Mouse (Mus musculus) heart, embryonic 11.5 days (tissue): ENCODE results near the gene Fam168b. TPM values are rescaled to one million over a fixed set of nuclear protein-coding genes. Genes with fewer than 3 reads are reported as not detected.
A peak's percentile ranks its signal among the peaks of the same experiment; 100 is the strongest.

Source experiments
- ATAC-seq: fragments of 200-750 bp; cut with Nextera tagmentation; replicated peaks from 2 replicates; pipeline ENCODE4 v1.8.0; 2017; ENCODE audit warnings: moderate library complexity; ENCODE audit not compliant: insufficient number of reproducible peaks, low FRiP score, low TSS enrichment
- H3K27ac ChIP-seq: fragments of 300-500 bp; sonication (generic); 2 replicates; pipeline ENCODE4 v1.5.1; 2014; ENCODE audit warnings: mild to moderate bottlenecking, low read depth, low read length
- H3K27me3 ChIP-seq: fragments of 300-500 bp; sonication (generic); 2 replicates; pipeline ENCODE4 v1.6.1; 2014; ENCODE audit warnings: mild to moderate bottlenecking, low read length, mixed read lengths; ENCODE audit not compliant: control insufficient read depth, insufficient read depth
- H3K36me3 ChIP-seq: fragments of 300-500 bp; sonication (generic); 2 replicates; pipeline ENCODE4 v1.6.1; 2014; ENCODE audit warnings: mild to moderate bottlenecking, low read length, moderate library complexity, mixed read lengths; ENCODE audit not compliant: control insufficient read depth, insufficient read depth
- H3K4me1 ChIP-seq: fragments of 300-500 bp; sonication (generic); 2 replicates; pipeline ENCODE4 v1.6.1; 2014; ENCODE audit warnings: low read length; ENCODE audit not compliant: control insufficient read depth, insufficient read depth
- H3K4me2 ChIP-seq: fragments of 300-500 bp; sonication (generic); 2 replicates; pipeline ENCODE4 v1.6.1; 2014; ENCODE audit warnings: mild to moderate bottlenecking, moderate library complexity
- H3K4me3 ChIP-seq: fragments of 300-500 bp; sonication (generic); 2 replicates; pipeline ENCODE4 v1.5.1; 2014; ENCODE audit warnings: low read depth, low read length
- H3K9ac ChIP-seq: fragments of 300-500 bp; sonication (generic); 2 replicates; pipeline ENCODE4 v1.6.1; 2014; ENCODE audit warnings: mild to moderate bottlenecking, low read depth, low read length, moderate library complexity
- H3K9me3 ChIP-seq: fragments of 300-500 bp; sonication (generic); replicated peaks from 2 replicates; pipeline ENCODE4 v1.6.1; 2016; ENCODE audit warnings: low read length; ENCODE audit not compliant: control insufficient read depth
- WGBS: fragments of 180-500 bp; shearing (Covaris S2); extraction: QIAGEN DNeasy Blood & Tissue Kit; methylation state at CpG from one replicate; pipeline ENCODE4 v1.1.7; 2014; ENCODE audit not compliant: insufficient replicate concordance; 5-methylcytosine and 5-hydroxymethylcytosine counted together
- polyA plus RNA-seq: library from polyadenylated mRNA; unstranded; fragments of >200 nt; fragmentation: Nextera tagmentation; extraction: Ambion mirVana; gene quantifications from 2 replicates; pipeline ENCODE4 v1.2.1, GENCODE M21; 2014

The Fam168b gene
- 33.0 and 53.4 TPM in 2 replicates for polyA plus RNA-seq

DNA sequence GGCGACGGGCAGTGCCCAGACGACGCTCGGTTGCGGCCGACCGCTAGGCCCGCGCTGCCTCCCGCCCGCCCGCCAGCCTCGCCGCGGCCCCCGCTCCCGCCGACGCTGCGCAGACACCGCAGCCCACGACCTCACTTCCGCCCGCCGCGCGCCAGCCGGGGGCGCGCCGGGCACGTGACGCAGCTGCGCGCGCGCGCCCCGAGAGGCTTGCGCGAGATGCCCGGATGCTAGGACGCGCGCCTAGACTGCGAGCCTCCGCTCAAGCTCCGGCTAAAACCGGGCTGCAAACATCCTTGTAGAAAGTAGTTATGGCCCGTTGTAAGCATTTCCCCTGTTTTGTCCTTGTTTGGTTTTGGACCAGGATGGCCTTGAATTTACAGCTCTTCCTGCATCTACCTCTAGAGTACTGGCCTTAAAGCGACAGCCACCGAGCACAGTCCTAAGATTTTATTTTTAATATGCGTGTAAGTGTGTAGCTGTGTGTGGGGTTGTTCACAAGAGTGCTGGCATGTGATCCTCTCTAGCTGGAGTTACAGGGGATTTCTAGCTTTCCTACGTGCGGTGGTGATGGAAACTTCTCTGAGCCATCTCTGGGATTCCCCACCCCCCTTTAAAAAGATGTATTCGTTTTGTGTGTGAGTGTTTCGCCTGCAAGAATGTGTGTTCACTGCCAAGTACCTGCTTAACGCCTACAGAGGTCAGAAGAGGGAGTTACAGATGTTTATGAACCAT is at the start of gene Fam168b:
Gene Fam168b, minus strand, starts transcription at position 179 of the 732 bp plus-strand sequence.
- Histone ChIP-seq H3K9ac (peak within 1 kb of the TSS; percentile 96), H3K27me3 (no peaks in the 10 kb centered on the region), H3K9me3 (no peaks in the 10 kb centered on the region), H3K4me2 (peak within 1 kb of the TSS; percentile 79), H3K4me1 (peaks cover 29% of the 10 kb centered on the region), H3K27ac (peak within 1 kb of the TSS; percentile 97), H3K36me3 (no peaks in the 10 kb centered on the region; the same call in 1 of the 2 replicates), H3K4me3 (peak within 1 kb of the TSS; percentile 78)
- peak; percentile 83 for ATAC-seq
- 2% methylated on average over 50 of the region's 59 CpGs for WGBS

DNA sequence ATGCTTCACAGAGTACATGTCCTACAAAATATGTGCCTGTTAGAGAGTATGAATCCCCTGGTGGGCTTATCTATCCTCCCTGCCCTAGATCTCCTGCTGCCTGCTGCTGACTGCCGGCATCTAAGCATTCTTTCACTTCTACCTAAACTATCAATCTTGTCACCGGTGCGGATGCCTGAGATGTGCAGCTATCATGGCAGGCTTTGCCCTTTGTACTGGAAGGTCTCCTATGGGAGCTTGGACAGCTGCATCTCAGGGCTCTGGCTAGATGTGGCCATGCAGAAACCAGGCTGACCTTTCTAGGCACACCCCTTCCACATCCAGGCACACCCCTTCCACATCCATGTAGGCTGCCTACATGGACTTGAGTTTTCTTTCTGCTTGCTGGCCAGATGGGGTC is 49.6 kb upstream of the Fam168b start:
- Histone ChIP-seq H3K4me1 (peaks cover 5% of the 10 kb centered on the region; the same call in 1 of the 2 replicates), H3K9me3 (no peaks in the 10 kb centered on the region), H3K4me2 (no peak overlapping the region), H3K36me3 (no peaks in the 10 kb centered on the region), H3K27me3 (no peaks in the 10 kb centered on the region), H3K9ac (no peak overlapping the region), H3K4me3 (no peak overlapping the region), H3K27ac (no peak overlapping the region)
- WGBS: 31% methylated on average over 3 of the region's 3 CpGs
- no peak for ATAC-seq

DNA sequence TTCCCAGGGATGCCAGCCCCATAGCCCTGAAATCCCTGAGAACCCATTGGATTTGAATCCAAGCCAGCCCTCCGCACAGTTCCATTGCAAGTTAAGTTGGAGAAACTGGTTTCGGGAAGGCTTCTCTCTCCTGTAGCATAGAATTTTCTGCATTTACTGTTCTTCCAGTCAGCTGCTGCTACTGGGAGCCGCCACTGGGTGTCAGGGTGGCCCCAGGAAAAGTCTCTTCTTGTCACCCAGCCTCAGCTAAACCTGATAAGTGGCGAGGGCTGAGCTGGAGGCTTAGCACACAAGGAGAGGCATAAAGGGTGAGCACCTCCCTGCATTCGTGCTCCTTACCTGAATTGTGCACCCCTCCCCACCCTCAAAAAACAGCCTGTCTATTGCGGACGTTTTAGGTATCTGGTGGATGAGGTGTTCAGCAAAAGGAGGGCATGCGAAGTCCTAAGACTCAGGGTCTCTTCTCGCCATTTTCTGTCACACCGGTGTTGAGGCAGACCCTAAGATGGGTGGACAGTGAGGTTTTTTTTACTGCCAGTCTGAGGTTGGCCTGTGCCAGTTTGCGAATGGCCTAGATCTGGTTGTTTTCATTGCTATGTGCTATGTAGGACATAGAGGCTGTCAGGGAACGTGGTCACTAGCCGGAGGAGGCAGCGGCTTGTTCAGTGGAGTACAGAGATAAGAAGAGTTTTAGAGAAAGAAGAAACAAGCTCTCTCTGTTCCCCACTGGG is 48.9 kb upstream of the Fam168b start:
- Histone ChIP-seq H3K9me3 (no peaks in the 10 kb centered on the region), H3K27me3 (no peaks in the 10 kb centered on the region), H3K36me3 (no peaks in the 10 kb centered on the region), H3K4me3 (no peak overlapping the region), H3K4me2 (no peak overlapping the region), H3K4me1 (peaks cover 5% of the 10 kb centered on the region; the same call in 1 of the 2 replicates), H3K27ac (no peak overlapping the region), H3K9ac (no peak overlapping the region)
- ATAC-seq: 0 out of 2 replicates have a peak, but pooled peaks have one; percentile 35
- 39% methylated on average over 14 of the region's 14 CpGs for WGBS

DNA sequence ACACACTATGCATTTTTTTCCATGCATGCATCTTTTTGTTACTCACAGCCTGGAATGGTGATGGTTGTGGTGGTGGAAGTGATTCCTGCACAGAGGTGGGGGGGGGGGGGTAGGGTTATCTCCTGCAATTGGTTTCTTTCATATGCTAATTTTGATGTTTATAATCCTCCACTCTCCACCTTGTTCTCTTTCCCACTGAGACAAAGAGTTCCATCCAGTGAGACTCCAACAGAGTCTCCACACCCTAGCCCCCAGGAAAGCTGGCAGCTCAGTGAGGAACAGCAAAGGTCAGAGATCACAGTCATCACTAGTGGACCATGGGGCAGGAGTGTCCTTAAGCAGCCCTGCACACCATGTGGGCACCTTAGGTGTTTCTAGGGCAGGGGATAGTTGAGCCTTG is 40.9 kb upstream of the Fam168b start:
- ATAC-seq: no peak
- Histone ChIP-seq H3K4me2 (no peak overlapping the region), H3K4me1 (peaks cover 7% of the 10 kb centered on the region; the same call in 1 of the 2 replicates), H3K9ac (no peak overlapping the region), H3K27ac (no peak overlapping the region), H3K9me3 (0 out of 2 replicates have a peak, but pooled peaks cover 2% of the 10 kb centered on the region), H3K4me3 (no peak overlapping the region), H3K27me3 (no peaks in the 10 kb centered on the region), H3K36me3 (no peaks in the 10 kb centered on the region)

DNA sequence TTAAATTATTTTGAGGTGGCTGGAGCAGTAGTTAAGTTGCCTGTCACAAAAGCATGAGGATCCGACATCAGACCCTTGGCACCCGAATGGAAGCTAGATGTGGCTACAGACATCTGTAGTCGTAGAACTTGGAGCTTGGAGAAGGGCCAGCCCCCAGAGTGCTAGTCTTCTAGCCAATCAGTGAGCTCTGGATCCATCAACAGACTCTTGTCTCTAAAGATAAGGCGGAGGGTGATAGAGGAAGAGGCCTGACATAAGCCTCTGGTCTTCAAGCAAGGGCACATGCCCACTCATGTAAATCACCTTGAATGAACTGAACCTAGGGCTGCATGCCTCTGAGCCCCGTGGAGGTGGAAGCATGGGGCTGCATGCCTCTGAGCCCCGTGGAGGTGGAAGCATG is 36.7 kb upstream of the Fam168b start:
- H3K4me1 ChIP-seq: peaks cover 8% of the 10 kb centered on the region; the same call in 1 of the 2 replicates
- no peak overlapping the region for H3K9ac ChIP-seq
- no peaks in the 10 kb centered on the region for H3K36me3 ChIP-seq
- ATAC-seq: no peak
- H3K4me2 ChIP-seq: no peak overlapping the region
- H3K27me3 ChIP-seq: no peaks in the 10 kb centered on the region
- H3K27ac ChIP-seq: no peak overlapping the region
- H3K4me3 ChIP-seq: no peak overlapping the region
- WGBS: 25% methylated on average over 6 of the region's 6 CpGs
- H3K9me3 ChIP-seq: 0 out of 2 replicates have a peak, but pooled peaks cover 2% of the 10 kb centered on the region

DNA sequence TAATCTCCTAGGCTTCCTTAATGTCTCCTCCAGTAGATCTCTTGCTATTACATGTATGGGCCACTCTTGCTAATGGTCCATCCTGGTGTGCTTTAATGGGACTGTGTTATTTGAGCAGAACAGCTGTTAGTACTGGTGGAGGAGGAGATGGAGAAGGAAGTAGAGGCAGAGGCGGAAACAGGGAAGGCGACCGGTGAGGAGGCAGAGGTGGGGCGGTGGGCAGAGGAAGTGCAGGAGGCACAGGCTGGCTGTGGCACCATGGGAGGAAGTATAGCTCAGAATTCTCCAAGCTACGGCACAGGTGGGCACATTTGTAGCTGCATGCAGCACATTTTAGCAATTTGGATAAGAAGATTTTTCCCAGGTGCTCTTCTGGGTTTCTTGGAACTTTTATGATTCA is 30.7 kb upstream of the Fam168b start:
- Histone ChIP-seq H3K9me3 (no peaks in the 10 kb centered on the region), H3K36me3 (no peaks in the 10 kb centered on the region), H3K4me3 (no peak overlapping the region), H3K4me2 (no peak overlapping the region), H3K9ac (no peak overlapping the region), H3K4me1 (no peaks in the 10 kb centered on the region), H3K27me3 (no peaks in the 10 kb centered on the region), H3K27ac (no peak overlapping the region)
- WGBS: 83% methylated on average over 5 of the region's 5 CpGs
- no peak for ATAC-seq

DNA sequence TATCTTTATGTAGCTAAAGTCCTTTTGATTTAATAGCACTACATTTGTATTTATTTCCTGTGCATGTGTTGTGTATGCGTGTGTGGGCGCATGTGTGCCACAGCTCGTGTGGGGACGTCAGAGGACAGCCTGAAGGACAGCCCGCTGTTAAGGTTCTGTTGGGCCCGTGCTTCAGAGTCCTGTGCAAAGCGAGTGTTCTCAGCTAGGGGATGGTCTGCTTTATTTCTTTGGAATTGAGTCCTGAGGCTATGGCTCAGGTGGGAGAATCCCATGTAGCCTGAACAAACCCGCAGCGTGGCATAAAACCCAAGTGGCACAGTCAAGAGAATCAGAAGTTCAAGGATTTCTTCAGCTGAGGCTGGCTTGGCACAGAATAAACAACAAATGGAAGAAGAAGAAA is 28.3 kb upstream of the Fam168b start:
- Histone ChIP-seq H3K9ac (no peak overlapping the region), H3K27me3 (no peaks in the 10 kb centered on the region), H3K4me1 (no peaks in the 10 kb centered on the region), H3K27ac (no peak overlapping the region), H3K4me2 (no peak overlapping the region), H3K36me3 (no peaks in the 10 kb centered on the region), H3K4me3 (no peak overlapping the region), H3K9me3 (no peaks in the 10 kb centered on the region)
- ATAC-seq: no peak
- WGBS: 90% methylated on average over 9 of the region's 9 CpGs

DNA sequence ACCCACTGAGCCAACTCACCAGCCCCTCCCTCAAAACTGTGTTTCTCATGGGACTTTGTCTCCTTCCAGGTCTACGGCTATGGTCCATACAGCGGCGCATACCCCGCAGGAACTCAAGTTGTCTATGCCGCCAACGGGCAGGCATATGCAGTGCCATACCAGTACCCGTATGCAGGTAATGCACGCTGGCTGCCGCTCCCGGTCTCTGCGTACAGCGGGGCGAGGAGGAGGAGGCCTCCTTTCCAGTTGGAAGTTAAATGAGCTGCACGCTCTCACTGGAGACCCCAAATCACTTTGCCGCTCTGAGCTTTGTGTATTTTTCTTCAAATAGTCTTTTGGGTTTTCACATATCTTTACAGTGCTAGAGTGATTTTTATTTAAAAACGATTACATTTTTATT is 26.4 kb upstream of the Fam168b start:
- no peak for ATAC-seq
- no peaks in the 10 kb centered on the region for H3K9me3 ChIP-seq
- H3K9ac ChIP-seq: no peak overlapping the region
- WGBS: 93% methylated on average over 16 of the region's 16 CpGs
- H3K4me2 ChIP-seq: no peak overlapping the region
- H3K27me3 ChIP-seq: no peaks in the 10 kb centered on the region
- H3K4me1 ChIP-seq: peaks cover 7% of the 10 kb centered on the region
- H3K4me3 ChIP-seq: no peak overlapping the region
- H3K27ac ChIP-seq: no peak overlapping the region
- 0 out of 2 replicates have a peak, but pooled peaks cover 3% of the 10 kb centered on the region for H3K36me3 ChIP-seq
